Mouse (Mus musculus) layer of hippocampus, postnatal 36 days (tissue): ENCODE measurements around the gene Pla2g6. TPM values are rescaled to one million over a fixed set of nuclear protein-coding genes. Genes with fewer than 3 reads are reported as not detected.

Experiments
- DNase-seq, 2 experiments: peaks; one replicate each; pipeline ENCODE4 v3.0.0; 2022
- total RNA-seq, 2 experiments: library from RNA; stranded (reverse); gene quantifications; 2 replicates each; pipeline ENCODE4 v1.2.3; 2021

The Pla2g6 gene
- 10 to 100 TPM; 22.3 to 23.1 TPM for total RNA-seq

- DNase-seq: peak; percentile 97 to 99
Observed at GRCm38 (mm10) chr15:79328058-79328938, at the start of gene Pla2g6. Pla2g6 (minus strand) TSS chr15:79328390.

GRCm38 (mm10) chr15:79377681-79378080, 49.5 kb upstream of the Pla2g6 start:
- DNase-seq: peak; percentile 41 to 64

DNA sequence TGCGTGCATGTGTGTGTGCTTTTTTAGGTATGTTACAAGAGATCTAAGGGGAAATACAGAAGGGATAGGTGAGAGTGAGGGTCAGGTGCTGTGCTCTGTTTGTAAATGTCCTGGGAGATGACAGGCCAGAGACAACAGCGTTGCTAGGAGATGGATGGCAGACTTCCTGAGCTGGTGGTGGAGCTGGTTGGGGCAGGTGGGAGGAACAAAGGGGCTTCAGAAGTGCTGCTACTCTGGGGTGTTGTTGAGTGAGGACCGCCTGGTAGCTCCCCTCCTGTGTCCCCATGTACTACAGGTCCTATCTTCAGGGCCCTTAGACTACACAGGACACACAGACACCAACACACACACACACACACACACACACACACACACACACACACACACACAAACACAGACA, 46.6 kb upstream of the Pla2g6 start:
- no peak for DNase-seq

- no peak for DNase-seq
Observed at GRCm38 (mm10) chr15:79370281-79370843, 42.2 kb upstream of the Pla2g6 start.

DNA sequence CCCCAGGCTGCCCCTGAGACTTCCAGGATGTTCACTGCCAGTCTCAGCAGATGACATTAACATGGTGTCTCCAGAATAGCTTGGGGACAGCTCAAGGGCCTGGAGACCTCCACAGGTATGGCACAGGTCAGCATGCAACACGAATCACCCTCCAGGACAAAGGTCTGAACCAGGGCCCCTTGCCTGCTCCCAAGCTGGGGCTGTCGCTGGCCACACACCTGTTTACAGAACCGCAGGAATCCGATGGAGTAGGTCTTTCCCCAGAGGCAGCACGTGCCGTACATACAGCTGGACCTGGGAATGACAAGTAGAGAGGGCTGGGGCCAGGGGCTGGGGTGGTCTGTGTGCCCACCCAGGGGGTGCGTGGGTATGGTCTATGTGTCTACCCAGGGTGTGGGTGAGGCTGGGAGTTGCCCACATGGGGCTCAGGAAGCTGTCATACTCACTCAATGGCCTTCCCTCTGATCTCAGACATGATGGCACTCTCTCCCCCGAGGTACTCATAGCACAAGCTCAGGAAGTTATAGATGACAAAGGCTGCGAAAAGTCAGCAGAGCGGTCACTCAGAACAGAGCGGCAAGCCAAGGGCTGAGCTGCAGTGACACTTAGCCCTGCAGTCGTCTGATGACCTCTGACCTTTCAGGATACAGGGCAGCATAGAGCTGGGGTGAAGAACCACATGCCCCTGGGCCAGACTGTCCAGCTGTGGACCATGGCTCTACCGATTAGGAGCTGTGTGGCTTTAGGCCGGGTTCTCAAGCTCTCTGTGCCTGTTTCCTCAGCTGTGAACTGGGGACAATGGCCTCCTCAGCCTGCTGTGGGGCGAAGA, 41.5 kb upstream of the Pla2g6 start:
- no peak for DNase-seq

GRCm38 (mm10) chr15:79368861-79369440, 40.8 kb upstream of the Pla2g6 start:
- no peak for DNase-seq

- no peak for DNase-seq
Observed at GRCm38 (mm10) chr15:79368313-79368811, 40.2 kb upstream of the Pla2g6 start.

DNA sequence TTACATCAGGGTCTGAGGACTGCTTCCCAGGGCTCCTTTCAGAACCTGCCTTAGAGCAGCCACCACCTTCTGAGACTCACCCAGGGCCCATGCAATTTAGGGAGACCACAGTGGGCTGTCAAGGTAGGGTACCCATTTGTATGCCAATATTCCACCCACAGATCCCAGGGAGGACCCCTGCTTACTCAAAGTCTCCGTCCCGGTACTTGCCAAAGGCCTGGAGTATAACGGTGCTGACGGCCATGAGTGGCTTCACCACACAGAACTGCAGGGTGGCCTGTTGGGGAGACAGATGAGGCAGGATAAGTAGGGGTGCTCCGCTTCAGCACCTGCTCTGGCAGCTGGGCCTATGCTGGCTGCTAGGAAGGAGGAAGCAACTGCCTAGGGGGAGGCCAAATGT, 38.2 kb upstream of the Pla2g6 start:
- no peak for DNase-seq

DNA sequence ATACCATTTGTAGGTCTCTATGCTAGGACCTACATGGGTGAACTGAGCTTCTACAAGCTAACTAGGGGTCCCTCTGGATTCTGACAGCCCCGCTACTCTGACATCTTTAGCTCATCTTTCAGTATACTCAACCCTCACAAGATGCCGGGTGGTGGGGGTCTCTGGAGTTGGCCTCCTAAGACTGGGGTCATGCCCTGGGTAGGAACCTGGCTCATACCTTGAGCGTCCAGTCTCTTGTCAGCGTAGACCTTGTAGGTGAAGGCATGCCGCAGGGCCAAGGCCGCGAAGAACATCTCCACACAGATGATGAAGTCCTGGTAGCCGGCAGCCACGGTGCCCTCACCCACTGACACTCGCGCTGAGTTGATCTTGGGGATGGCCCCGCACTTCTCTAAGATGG, 36.9 kb upstream of the Pla2g6 start:
- DNase-seq: no peak

GRCm38 (mm10) chr15:79364120-79364519, 35.9 kb upstream of the Pla2g6 start:
- DNase-seq: no peak

- no peak for DNase-seq
Observed at GRCm38 (mm10) chr15:79361023-79361422, 32.8 kb upstream of the Pla2g6 start.

DNA sequence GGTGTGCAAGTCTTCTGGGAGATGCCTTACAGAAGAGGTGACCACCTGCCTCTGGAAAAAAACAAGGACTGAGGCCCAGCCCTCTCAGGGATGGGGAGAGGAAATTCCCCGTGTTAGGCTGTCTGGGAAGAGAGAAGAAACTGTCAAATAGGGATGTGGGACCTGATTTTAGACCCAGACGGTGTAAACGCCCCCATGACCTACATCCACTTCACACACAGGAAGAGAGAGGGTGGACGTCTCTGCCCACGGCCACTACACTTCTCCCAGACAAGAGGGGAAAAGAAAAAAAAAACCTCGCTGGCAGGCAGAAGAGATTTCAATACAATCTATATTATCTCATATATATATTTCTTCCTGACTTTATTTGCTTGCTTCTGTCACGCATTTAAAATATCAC, 32.2 kb upstream of the Pla2g6 start:
- no peak for DNase-seq

GRCm38 (mm10) chr15:79359954-79360353, 31.8 kb upstream of the Pla2g6 start:
- no peak for DNase-seq

DNA sequence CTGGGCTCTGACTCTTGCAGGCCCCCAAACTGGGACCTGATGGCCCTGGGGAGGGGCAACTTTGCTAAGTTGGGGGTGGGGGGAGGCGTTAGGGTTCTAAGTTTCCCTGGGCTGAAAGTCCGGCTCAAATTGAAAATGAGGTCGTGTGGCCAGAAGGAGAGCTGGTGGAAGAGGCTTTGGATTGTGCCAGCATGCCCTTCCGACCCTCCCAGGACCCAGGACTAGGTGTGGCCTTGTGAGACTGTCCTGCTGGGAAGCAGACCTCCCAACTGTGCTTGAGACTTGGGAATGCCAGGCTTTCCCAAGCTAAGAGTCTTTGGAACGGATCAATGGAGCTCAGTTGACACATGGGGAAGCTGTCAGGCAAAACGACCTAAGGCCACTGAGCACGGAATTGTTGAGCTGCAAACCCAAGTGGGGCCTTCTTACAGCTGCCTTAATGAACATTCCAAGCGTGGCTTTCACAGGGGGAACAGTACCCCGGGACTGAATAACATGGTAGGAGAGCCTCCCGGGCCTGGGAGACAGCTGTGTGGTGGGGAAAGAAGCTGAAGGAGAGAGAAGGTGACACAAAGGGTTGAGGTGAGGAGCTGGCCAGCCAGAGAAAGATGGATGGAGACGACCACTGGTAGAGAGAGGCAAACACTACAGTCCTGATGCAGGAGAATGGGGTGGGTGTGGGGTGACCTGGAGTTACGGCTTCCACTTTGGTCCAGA, 29.9 kb upstream of the Pla2g6 start:
- no peak for DNase-seq

GRCm38 (mm10) chr15:79357036-79357911, 29.1 kb upstream of the Pla2g6 start:
- peak; percentile 45 to 49 for DNase-seq

GRCm38 (mm10) chr15:79356481-79356880, 28.3 kb upstream of the Pla2g6 start:
- no peak for DNase-seq

DNA sequence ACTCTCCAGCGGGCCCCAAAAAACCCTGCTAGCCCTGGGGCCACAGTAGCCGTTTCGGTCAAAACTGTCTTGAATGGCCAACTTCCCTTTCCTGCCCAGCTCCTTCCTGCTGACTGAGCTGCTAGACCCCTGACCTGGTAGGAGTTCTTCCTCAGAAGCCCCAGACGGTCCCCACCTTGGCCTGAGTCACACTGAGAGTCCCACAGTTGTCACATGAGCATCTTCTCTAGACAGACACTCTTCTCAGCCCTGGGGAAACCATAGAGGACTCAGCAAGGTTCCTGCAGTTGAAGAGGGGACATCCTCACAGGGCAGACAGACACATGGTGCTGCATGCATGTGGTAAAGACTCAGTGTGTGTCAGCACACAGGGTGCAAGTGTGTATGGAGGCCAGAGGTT, 26.4 kb upstream of the Pla2g6 start:
- no peak for DNase-seq

DNA sequence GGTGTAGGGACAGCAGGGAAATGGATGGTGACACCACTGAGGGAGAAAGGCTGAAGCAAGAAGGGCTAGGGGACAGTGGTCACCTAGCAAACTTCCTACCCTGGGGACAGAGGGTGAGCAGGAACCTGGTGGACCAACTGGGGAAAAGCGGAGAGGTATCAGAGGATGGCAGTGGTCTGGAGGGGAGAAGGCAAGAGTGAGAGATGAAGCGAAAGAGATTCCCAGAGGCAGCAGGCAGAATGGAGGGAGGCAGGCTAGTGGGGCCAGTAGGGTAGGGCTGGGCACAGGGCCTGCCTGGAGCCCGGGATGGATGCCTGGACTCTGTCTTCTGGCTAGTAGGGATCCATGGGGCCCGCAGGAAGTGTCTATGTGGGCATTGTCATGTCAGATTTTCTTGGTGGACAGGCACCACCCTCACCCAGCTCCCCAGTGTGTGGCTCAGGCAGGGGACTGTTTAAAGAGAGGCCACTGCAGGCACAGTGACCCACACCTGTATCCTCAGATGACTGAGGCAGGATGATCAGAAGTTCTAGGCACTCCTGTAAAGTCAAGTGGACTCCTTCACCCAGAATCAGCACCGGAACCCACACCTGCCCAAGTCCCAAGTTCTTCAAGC, 25.6 kb upstream of the Pla2g6 start:
- DNase-seq: no peak

- DNase-seq: no peak
Observed at GRCm38 (mm10) chr15:79352479-79352878, 24.3 kb upstream of the Pla2g6 start.

DNA sequence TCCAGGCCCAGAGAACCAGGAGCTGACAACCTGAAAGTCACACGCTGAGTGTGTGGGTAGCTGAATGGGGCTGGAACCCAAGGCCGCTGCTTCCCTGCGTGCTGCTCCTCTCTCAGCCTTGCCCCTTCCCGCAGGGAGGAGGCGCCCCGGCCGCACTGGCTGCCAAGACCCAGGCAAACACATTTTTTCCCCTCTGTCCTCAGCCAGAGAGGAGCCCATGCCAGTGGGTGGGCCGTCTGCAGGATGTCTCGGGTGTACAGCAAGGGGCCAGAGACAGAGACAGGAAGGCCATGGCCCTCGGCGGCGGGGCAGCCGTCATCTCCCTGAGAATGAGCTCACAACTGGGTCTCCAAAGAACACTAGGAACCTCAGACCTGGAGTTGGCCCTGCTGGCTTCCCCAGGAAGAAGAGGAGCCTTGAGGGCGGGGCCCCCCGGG, 23.2 kb upstream of the Pla2g6 start:
- DNase-seq: no peak
